Mouse (Mus musculus) forebrain, embryonic 14.5 days (tissue): ENCODE results near the gene Zfp882. TPM values are rescaled to one million over a fixed set of nuclear protein-coding genes. Genes with fewer than 3 reads are reported as not detected.

Experiments used
- ATAC-seq: fragments of 200-750 bp; cut with Nextera tagmentation; 2 replicates; pipeline ENCODE4 v1.8.0; 2017; ENCODE audit warnings: mild to moderate bottlenecking, moderate library complexity
- DNase-seq: peaks from one replicate; pipeline ENCODE4 v3.0.0-alpha.2; 2015; ENCODE audit warnings: low spot score
- H3K27ac ChIP-seq: fragments of 300-500 bp; sonication (generic); 2 replicates; pipeline ENCODE4 v1.5.1; 2014; ENCODE audit warnings: low read depth, mild to moderate bottlenecking, control low read depth, low read length, moderate library complexity
- H3K27me3 ChIP-seq: fragments of 300-500 bp; sonication (generic); replicated peaks from 2 replicates; pipeline ENCODE4 v1.6.1; 2014; ENCODE audit warnings: low read length, control low read depth, mixed read lengths; ENCODE audit not compliant: control insufficient read depth, insufficient read depth
- H3K36me3 ChIP-seq: fragments of 300-500 bp; sonication (generic); 2 replicates; pipeline ENCODE4 v1.6.1; 2014; ENCODE audit warnings: low read length, control low read depth; ENCODE audit not compliant: control insufficient read depth, insufficient read depth
- H3K4me1 ChIP-seq: fragments of 300-500 bp; sonication (generic); 2 replicates; pipeline ENCODE4 v1.6.1; 2014; ENCODE audit warnings: antibody characterized with exemption, low read length, control low read depth; ENCODE audit not compliant: control insufficient read depth, insufficient read depth
- H3K4me2 ChIP-seq: fragments of 300-500 bp; sonication (generic); 2 replicates; pipeline ENCODE4 v1.6.1; 2014; ENCODE audit warnings: mild to moderate bottlenecking, control low read depth, low read length
- H3K4me3 ChIP-seq: fragments of 300-500 bp; sonication (generic); 2 replicates; pipeline ENCODE4 v1.5.1; 2014; ENCODE audit warnings: low read depth, low read length, control low read depth
- H3K9ac ChIP-seq: fragments of 300-500 bp; sonication (generic); 2 replicates; pipeline ENCODE4 v1.6.1; 2014; ENCODE audit warnings: mild to moderate bottlenecking, low read length, control low read depth, moderate library complexity
- H3K9me3 ChIP-seq: fragments of 300-500 bp; sonication (generic); replicated peaks from 2 replicates; pipeline ENCODE4 v1.6.1; 2016; ENCODE audit warnings: low read length, control low read depth, mixed read lengths; ENCODE audit not compliant: control insufficient read depth
- WGBS: fragments of 180-500 bp; shearing (Covaris S2); extraction: QIAGEN DNeasy Blood & Tissue Kit; methylation state at CpG from one replicate; pipeline ENCODE4 v1.1.7; 2014; 5-methylcytosine and 5-hydroxymethylcytosine counted together
- polyA plus RNA-seq: library from polyadenylated mRNA; unstranded; fragments of >200 nt; fragmentation: Nextera tagmentation; extraction: Ambion mirVana; gene quantifications from 2 replicates; pipeline ENCODE4 v1.2.1, GENCODE M21; 2014

Zfp882 gene
- polyA plus RNA-seq, 1 experiment from 2014 or later: 15.4 TPM

DNA sequence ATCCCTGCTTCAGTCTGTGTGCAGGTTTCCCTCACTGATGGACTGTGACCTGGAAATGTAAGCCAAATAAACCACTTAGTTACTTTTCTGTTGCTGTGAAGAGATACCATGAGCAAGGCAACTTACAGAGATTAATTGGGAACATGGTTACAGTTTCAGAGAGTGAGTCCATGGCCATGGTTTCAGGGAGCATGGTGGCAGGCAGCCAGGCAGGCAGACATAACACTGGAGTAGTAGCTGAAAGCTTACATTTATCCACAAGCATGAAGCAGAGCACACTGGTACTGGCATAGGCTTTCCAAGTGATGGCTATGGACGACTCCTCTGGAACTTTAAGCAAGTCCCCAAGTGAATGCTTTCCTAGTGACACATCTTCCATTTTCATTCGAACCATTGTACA, 56.8 kb downstream of the Zfp882 start:
- Histone ChIP-seq H3K4me2 (no peak overlapping the region), H3K36me3 (peaks cover 44% of the 10 kb centered on the region), H3K9me3 (peaks cover 12% of the 10 kb centered on the region), H3K27ac (no peak overlapping the region), H3K4me3 (no peak overlapping the region), H3K4me1 (no peaks in the 10 kb centered on the region), H3K9ac (no peak overlapping the region), H3K27me3 (no peaks in the 10 kb centered on the region)
- WGBS: 95% methylated on average over 2 of the region's 2 CpGs
- ATAC-seq (no peak), DNase-seq (no peak)

Other genes starting within 250 kb of the Zfp882 start
- gene Unc13a, start 236.9 kb upstream of the Zfp882 start, polyA plus RNA-seq: 13.9 and 16.7 TPM in 2 replicates
- gene Jak3, start 232.3 kb upstream of the Zfp882 start, polyA plus RNA-seq: 1.4 and 2.1 TPM in 2 replicates
- gene Insl3, start 219.4 kb upstream of the Zfp882 start, polyA plus RNA-seq: 0.63 TPM in 1 of 2 replicates, not detected in the other
- gene B3gnt3, start 206.8 kb upstream of the Zfp882 start, polyA plus RNA-seq: 0.10 and 0.22 TPM in 2 replicates
- 38.6 and 47.4 TPM in 2 replicates for gene Fcho1, start 182.9 kb upstream of the Zfp882 start, polyA plus RNA-seq
- 9.1 and 9.3 TPM in 2 replicates for gene Zfp709, start 26.6 kb upstream of the Zfp882 start, polyA plus RNA-seq
- 31.6 and 32.1 TPM in 2 replicates for gene Zfp617, start within 50 bp of the Zfp882 start, polyA plus RNA-seq
- 26.2 and 27.8 TPM in 2 replicates for gene Zfp961, start 42.4 kb downstream of the Zfp882 start, polyA plus RNA-seq
- 0.12 and 0.23 TPM in 2 replicates for gene Cyp4f18, start 101.0 kb downstream of the Zfp882 start, polyA plus RNA-seq
- gene Olfr372, start 132.6 kb downstream of the Zfp882 start, polyA plus RNA-seq: not detected in 2 replicates
- not detected in 2 replicates for gene Olfr373, start 174.6 kb downstream of the Zfp882 start, polyA plus RNA-seq
- gene Olfr374, start 198.4 kb downstream of the Zfp882 start, polyA plus RNA-seq: 0.04 TPM in 1 of 2 replicates, not detected in the other
- 247 and 252 TPM in 2 replicates for gene Tpm4, start 226.4 kb downstream of the Zfp882 start, polyA plus RNA-seq